12 mouse cellular contexts compared by ENCODE assay signal in the genomic region with DNA sequence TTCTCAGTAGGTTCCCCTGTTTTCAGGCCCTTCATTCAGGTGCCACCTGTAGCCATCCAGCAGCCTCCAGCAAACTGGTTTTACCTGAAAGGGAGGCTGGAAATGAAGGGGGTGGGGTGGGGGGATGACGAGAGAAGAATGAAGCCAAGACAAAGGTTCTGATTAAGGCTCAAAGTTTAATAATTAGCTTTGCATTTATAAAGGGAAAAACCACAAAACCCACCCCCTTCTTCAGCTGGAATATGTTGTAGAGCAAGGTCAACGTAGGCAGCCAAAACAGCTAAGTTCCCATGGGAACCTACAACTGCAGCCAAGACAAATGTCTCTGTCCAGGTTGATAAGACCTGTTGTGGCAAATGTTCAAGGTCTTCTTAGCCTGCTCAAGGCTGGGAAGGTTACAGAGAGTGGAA. TPM values are rescaled to one million over a fixed set of nuclear protein-coding genes. Genes with fewer than 3 reads are reported as not detected.
A peak's percentile ranks its signal among the peaks of the same experiment; 100 is the strongest.
DNase-seq lines count a peak whose midpoint lies in the region; ATAC-seq and TF ChIP-seq lines count a peak whose summit lies in the region.
"Had no signal": no experiment of that assay in that cellular context is flagged by ENCODE, and none has a peak within 500 bp of the region (broad histone marks: within the 10 kb centered on the region; RNA-seq: fewer than 3 reads in every experiment).

No protein-coding gene starts in this region.

- TF ChIP-seq CTCF in thymus, adult 2 months (IDR thresholded peaks at IDR 0.05; ENCODE audit: borderline replicate concordance, control insufficient read depth, extremely low read depth, insufficient read depth, low read length, poor library complexity), result no peak

- no peak for DNase-seq in kidney, postnatal 36 days
- DNase-seq in adrenal gland, postnatal 14 days, result peak; percentile 68
- DNase-seq in intestine, embryonic 14.5 days (ENCODE audit: low spot score), result no peak
- DNase-seq in left cerebral cortex, adult 11 months (ENCODE audit: low spot score), result no peak
- no peak for DNase-seq in thymus, adult 2 months
- DNase-seq: cerebellum, adult 11-12 months; gastrocnemius, postnatal 14 days had no signal

- H3K27ac ChIP-seq in kidney, embryonic 16.5 days (ENCODE audit: low read length), result peak overlapping the region; percentile 57
- no peak overlapping the region for H3K27ac ChIP-seq in intestine, embryonic 14.5 days (ENCODE audit: low read depth)
- no peak overlapping the region for H3K27ac ChIP-seq in thymus, adult 2 months (ENCODE audit: control insufficient read depth, insufficient read depth, low read length)
- H3K27ac ChIP-seq: forebrain, embryonic 13.5 days; hindbrain, embryonic 13.5 days; limb, embryonic 12.5 days had no signal

- H3K4me2 ChIP-seq in kidney, embryonic 16.5 days (replicated peaks; ENCODE audit: low read depth, low read length), result peak overlapping the region; percentile 27; the same call in 1 of the 2 replicates
- no peak overlapping the region for H3K4me2 ChIP-seq in intestine, embryonic 14.5 days (ENCODE audit: low read length)
- H3K4me2 ChIP-seq: forebrain, embryonic 13.5 days; hindbrain, embryonic 13.5 days; limb, embryonic 12.5 days had no signal

- no peaks in the 10 kb centered on the region for H3K9me3 ChIP-seq in kidney, embryonic 16.5 days (ENCODE audit: low read length)
- no peaks in the 10 kb centered on the region for H3K9me3 ChIP-seq in intestine, embryonic 14.5 days (ENCODE audit: control insufficient read depth, low read length)
- H3K9me3 ChIP-seq: forebrain, embryonic 13.5 days; hindbrain, embryonic 13.5 days; limb, embryonic 12.5 days had no signal

- no peaks in the 10 kb centered on the region for H3K4me1 ChIP-seq in kidney, embryonic 16.5 days (ENCODE audit: insufficient read depth, low read length)
- H3K4me1 ChIP-seq in intestine, embryonic 14.5 days (replicated peaks; ENCODE audit: control insufficient read depth, insufficient read depth, low read length), result no peaks in the 10 kb centered on the region
- H3K4me1 ChIP-seq in thymus, adult 2 months (replicated peaks; ENCODE audit: control insufficient read depth, insufficient read depth, low read length), result no peaks in the 10 kb centered on the region
- H3K4me1 ChIP-seq: forebrain, embryonic 13.5 days; hindbrain, embryonic 13.5 days; limb, embryonic 12.5 days had no signal

- H3K27me3 ChIP-seq in kidney, embryonic 16.5 days (ENCODE audit: insufficient read depth, low read length), result no peaks in the 10 kb centered on the region
- H3K27me3 ChIP-seq in intestine, embryonic 14.5 days (replicated peaks; ENCODE audit: control insufficient read depth, insufficient read depth, low read length), result no peaks in the 10 kb centered on the region
- no peaks in the 10 kb centered on the region for H3K27me3 ChIP-seq in thymus, adult 2 months (ENCODE audit: control insufficient read depth, insufficient read depth, low read length)
- H3K27me3 ChIP-seq: forebrain, embryonic 13.5 days; hindbrain, embryonic 13.5 days; limb, embryonic 12.5 days had no signal

- no peak overlapping the region for H3K9ac ChIP-seq in kidney, embryonic 16.5 days (replicated peaks; ENCODE audit: low read length)
- H3K9ac ChIP-seq in intestine, embryonic 14.5 days (ENCODE audit: low read length), result no peak overlapping the region
- H3K9ac ChIP-seq: forebrain, embryonic 13.5 days; hindbrain, embryonic 13.5 days; limb, embryonic 12.5 days had no signal

- no peak for ATAC-seq in kidney, embryonic 16.5 days (ENCODE audit: low FRiP score, low TSS enrichment)
- peak; percentile 66; the same call in 1 of the 2 replicates for ATAC-seq in intestine, embryonic 14.5 days (replicated peaks; ENCODE audit: low FRiP score, low TSS enrichment, low read depth)
- ATAC-seq in megakaryocyte progenitor cell, adult 5-6 weeks (replicated peaks; ENCODE audit: poor library complexity), result peak; percentile 55
- ATAC-seq: forebrain, embryonic 13.5 days had no signal

- no peaks in the 10 kb centered on the region for H3K36me3 ChIP-seq in kidney, embryonic 16.5 days (ENCODE audit: insufficient read depth, low read length)
- H3K36me3 ChIP-seq in intestine, embryonic 14.5 days (ENCODE audit: control insufficient read depth, insufficient read depth, low read length), result no peaks in the 10 kb centered on the region
- no peaks in the 10 kb centered on the region for H3K36me3 ChIP-seq in thymus, adult 2 months (ENCODE audit: control insufficient read depth, insufficient read depth, low read length)
- H3K36me3 ChIP-seq: hindbrain, embryonic 13.5 days; limb, embryonic 12.5 days had no signal

- TF ChIP-seq POLR2A in thymus, adult 2 months (IDR thresholded peaks at IDR 0.05; ENCODE audit: control insufficient read depth, extremely low read depth, insufficient read depth, low read length, poor library complexity), result no peak

- H3K4me3 ChIP-seq in kidney, embryonic 16.5 days (ENCODE audit: low read length), result peak overlapping the region; percentile 1; the same call in 1 of the 2 replicates
- no peak overlapping the region for H3K4me3 ChIP-seq in intestine, embryonic 14.5 days (ENCODE audit: low read depth, low read length)
- no peak overlapping the region for H3K4me3 ChIP-seq in thymus, adult 2 months (ENCODE audit: control insufficient read depth, insufficient read depth, low read length)
- H3K4me3 ChIP-seq: forebrain, embryonic 13.5 days; hindbrain, embryonic 13.5 days; limb, embryonic 12.5 days had no signal

- 53% methylated on average over 2 of the region's 2 CpGs for WGBS in kidney, embryonic 16.5 days
- WGBS in intestine, embryonic 14.5 days, result 64% methylated on average over 2 of the region's 2 CpGs
- WGBS in thymus, adult 2 months, result 72% methylated on average over 2 of the region's 2 CpGs

RNA-seq across cellular contexts. Expression of a gene that starts 11.7 kb away (rescaled TPM):
- polyA plus RNA-seq in kidney, embryonic 16.5 days (2015; fragmentation: Nextera tagmentation; extraction: Ambion mirVana), result 20.0 and 21.7 TPM in 2 replicates
- 33.5 and 39.9 TPM in 2 replicates for total RNA-seq in adrenal gland, postnatal 14 days (2021)
- 23.8 and 24.5 TPM in 2 replicates for polyA plus RNA-seq in intestine, embryonic 14.5 days (2014; fragmentation: Nextera tagmentation; extraction: Ambion mirVana)
- 42.9 and 52.0 TPM in 2 replicates for total RNA-seq in megakaryocyte progenitor cell, adult 5-6 weeks (2015)
- 28.8 and 32.3 TPM in 2 replicates for total RNA-seq in megakaryocyte progenitor cell, adult 5-6 weeks (2017)
- 20.8 and 23.0 TPM in 2 replicates for polyA plus RNA-seq in thymus, adult 2 months (2012; rRNA removed)

RNA-seq across cellular contexts. Expression of a gene that starts 25.9 kb away (rescaled TPM):
- 0.20 and 0.32 TPM in 2 replicates for polyA plus RNA-seq in kidney, embryonic 16.5 days (2015; fragmentation: Nextera tagmentation; extraction: Ambion mirVana)
- 1.2 and 2.0 TPM in 2 replicates for total RNA-seq in adrenal gland, postnatal 14 days (2021)
- polyA plus RNA-seq in intestine, embryonic 14.5 days (2014; fragmentation: Nextera tagmentation; extraction: Ambion mirVana), result 0.12 and 0.42 TPM in 2 replicates
- not detected in 2 replicates for total RNA-seq in megakaryocyte progenitor cell, adult 5-6 weeks (2015)
- not detected in 2 replicates for total RNA-seq in megakaryocyte progenitor cell, adult 5-6 weeks (2017)
- polyA plus RNA-seq in thymus, adult 2 months (2012; rRNA removed), result 0.04 and 0.05 TPM in 2 replicates
- total RNA-seq: gastrocnemius, postnatal 14 days had no signal

RNA-seq across cellular contexts. Expression of a gene that starts 45.9 kb away (rescaled TPM):
- polyA plus RNA-seq in kidney, embryonic 16.5 days (2015; fragmentation: Nextera tagmentation; extraction: Ambion mirVana), result 4.9 and 5.2 TPM in 2 replicates
- total RNA-seq in adrenal gland, postnatal 14 days (2021), result 0.96 and 1.4 TPM in 2 replicates
- polyA plus RNA-seq in intestine, embryonic 14.5 days (2014; fragmentation: Nextera tagmentation; extraction: Ambion mirVana), result 5.8 and 5.9 TPM in 2 replicates
- 6.0 and 7.1 TPM in 2 replicates for total RNA-seq in megakaryocyte progenitor cell, adult 5-6 weeks (2015)
- 8.0 and 9.0 TPM in 2 replicates for total RNA-seq in megakaryocyte progenitor cell, adult 5-6 weeks (2017)
- polyA plus RNA-seq in thymus, adult 2 months (2012; rRNA removed), result 0.62 and 0.88 TPM in 2 replicates

RNA-seq across cellular contexts. Expression of a gene that starts 57.1 kb away (rescaled TPM):
- 70.2 and 72.4 TPM in 2 replicates for polyA plus RNA-seq in kidney, embryonic 16.5 days (2015; fragmentation: Nextera tagmentation; extraction: Ambion mirVana)
- 47.7 and 51.8 TPM in 2 replicates for total RNA-seq in adrenal gland, postnatal 14 days (2021)
- 76.5 and 85.4 TPM in 2 replicates for polyA plus RNA-seq in intestine, embryonic 14.5 days (2014; fragmentation: Nextera tagmentation; extraction: Ambion mirVana)
- 21.8 and 25.4 TPM in 2 replicates for total RNA-seq in megakaryocyte progenitor cell, adult 5-6 weeks (2015)
- total RNA-seq in megakaryocyte progenitor cell, adult 5-6 weeks (2017), result 28.4 and 31.8 TPM in 2 replicates
- polyA plus RNA-seq in thymus, adult 2 months (2012; rRNA removed), result 64.7 and 83.0 TPM in 2 replicates
